Mouse (Mus musculus) ovary, postnatal 10 days (tissue): ENCODE data around the gene Cisd3.

Experiments
- DNase-seq: peaks from one replicate; pipeline ENCODE4 v3.0.0; 2022; ENCODE audit warnings: low spot score

Cisd3 gene

GRCm38 (mm10) chr11:97662893-97663527 is 22.6 kb upstream of the Cisd3 start, which contains the start of gene Mllt6:
Gene Mllt6, plus strand, starts transcription at chr11:97663414.
- no peak for DNase-seq

GRCm38 (mm10) chr11:97663528-97664338 is 21.9 kb upstream of the Cisd3 start:
- no peak for DNase-seq

GRCm38 (mm10) chr11:97664339-97664665 is 21.3 kb upstream of the Cisd3 start:
- no peak for DNase-seq

GRCm38 (mm10) chr11:97664771-97665240 is 20.8 kb upstream of the Cisd3 start:
- DNase-seq, result no peak

- DNase-seq, result no peak
Measured at GRCm38 (mm10) chr11:97665431-97665830, 20.2 kb upstream of the Cisd3 start.

GRCm38 (mm10) chr11:97666221-97666620 is 19.4 kb upstream of the Cisd3 start:
- no peak for DNase-seq

- no peak for DNase-seq
Measured at GRCm38 (mm10) chr11:97666794-97667193, 18.8 kb upstream of the Cisd3 start.

GRCm38 (mm10) chr11:97668160-97668559 is 17.5 kb upstream of the Cisd3 start:
- DNase-seq, result no peak

GRCm38 (mm10) chr11:97669268-97669667 is 16.4 kb upstream of the Cisd3 start:
- DNase-seq, result no peak

- DNase-seq, result no peak
Measured at GRCm38 (mm10) chr11:97669829-97670228, 15.8 kb upstream of the Cisd3 start.

- DNase-seq, result no peak
Measured at GRCm38 (mm10) chr11:97670234-97671176, 15.1 kb upstream of the Cisd3 start.

- no peak for DNase-seq
Measured at GRCm38 (mm10) chr11:97671177-97671527, 14.5 kb upstream of the Cisd3 start.

- no peak for DNase-seq
Measured at GRCm38 (mm10) chr11:97673148-97673547, 12.5 kb upstream of the Cisd3 start.

- no peak for DNase-seq
Measured at GRCm38 (mm10) chr11:97676050-97676754, 9.4 kb upstream of the Cisd3 start.

- no peak for DNase-seq
Measured at GRCm38 (mm10) chr11:97677381-97677780, 8.2 kb upstream of the Cisd3 start.

GRCm38 (mm10) chr11:97677842-97678241 is 7.8 kb upstream of the Cisd3 start:
- DNase-seq, result no peak

- no peak for DNase-seq
Measured at GRCm38 (mm10) chr11:97678301-97678700, 7.3 kb upstream of the Cisd3 start.

GRCm38 (mm10) chr11:97680430-97680829 is 5.2 kb upstream of the Cisd3 start:
- DNase-seq, result no peak

- DNase-seq, result no peak
Measured at GRCm38 (mm10) chr11:97682504-97683055, 3.0 kb upstream of the Cisd3 start.

- no peak for DNase-seq
Measured at GRCm38 (mm10) chr11:97684063-97684680, 1.5 kb upstream of the Cisd3 start.

- DNase-seq, result no peak
Measured at GRCm38 (mm10) chr11:97684766-97685165, 860 bp upstream of the Cisd3 start.
